Mouse (Mus musculus): ENCODE data around the gene Nek9. TPM values are rescaled to one million over a fixed set of nuclear protein-coding genes. Genes with fewer than 3 reads are reported as not detected.

The Nek9 gene
- polyA plus RNA-seq (2017; shearing (Covaris generic)), result 10 to 100 TPM; 12.2 to 12.4 TPM

DNA sequence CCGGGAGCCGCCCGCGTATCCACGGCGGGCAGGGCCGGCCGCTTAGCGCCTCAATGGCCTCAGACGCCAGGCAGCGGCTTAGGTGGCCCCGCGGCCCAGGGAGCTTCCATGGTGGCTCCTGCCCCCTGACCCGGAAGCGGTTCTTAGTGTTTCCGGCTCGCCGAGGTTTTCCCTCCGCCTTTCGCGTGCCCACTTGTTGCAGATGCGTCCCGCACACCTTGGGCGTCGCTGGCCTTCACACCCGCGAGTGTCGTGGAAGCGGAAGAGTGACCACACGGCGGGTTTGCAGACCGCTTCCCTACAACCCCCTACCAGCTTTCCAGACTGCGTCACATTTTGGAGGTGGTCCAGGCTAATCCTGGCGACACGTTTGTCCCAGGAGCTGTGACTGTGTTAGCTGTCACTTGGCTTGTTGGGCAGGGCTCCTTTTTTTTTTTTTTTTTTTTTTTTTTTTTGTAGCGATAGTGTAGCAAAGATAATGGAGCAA, at the start of gene Nek9:
Nek9 (minus strand) TSS at position 120 of the 487 bp plus-strand sequence.
- ATAC-seq, result peak; percentile 93

DNA sequence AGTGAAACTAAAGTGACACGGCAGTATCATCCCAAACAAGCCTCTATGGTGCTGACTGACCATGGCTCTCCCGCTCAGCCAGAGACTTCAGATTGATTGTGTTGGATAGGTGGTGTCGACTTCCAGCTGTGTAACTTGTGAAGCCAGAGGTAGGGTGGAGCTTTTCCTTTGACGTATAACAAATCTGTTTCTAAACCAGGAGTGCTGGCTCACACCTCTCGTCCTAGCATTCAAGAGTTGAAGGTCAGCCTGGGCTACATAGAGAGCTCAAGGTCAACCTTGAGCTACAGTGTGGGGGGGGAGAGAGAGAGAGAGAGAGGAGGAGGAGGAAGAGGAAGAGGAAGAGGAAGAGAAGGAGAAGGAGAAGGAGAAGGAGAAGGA, 46.8 kb upstream of the Nek9 start:
- no peak for ATAC-seq

DNA sequence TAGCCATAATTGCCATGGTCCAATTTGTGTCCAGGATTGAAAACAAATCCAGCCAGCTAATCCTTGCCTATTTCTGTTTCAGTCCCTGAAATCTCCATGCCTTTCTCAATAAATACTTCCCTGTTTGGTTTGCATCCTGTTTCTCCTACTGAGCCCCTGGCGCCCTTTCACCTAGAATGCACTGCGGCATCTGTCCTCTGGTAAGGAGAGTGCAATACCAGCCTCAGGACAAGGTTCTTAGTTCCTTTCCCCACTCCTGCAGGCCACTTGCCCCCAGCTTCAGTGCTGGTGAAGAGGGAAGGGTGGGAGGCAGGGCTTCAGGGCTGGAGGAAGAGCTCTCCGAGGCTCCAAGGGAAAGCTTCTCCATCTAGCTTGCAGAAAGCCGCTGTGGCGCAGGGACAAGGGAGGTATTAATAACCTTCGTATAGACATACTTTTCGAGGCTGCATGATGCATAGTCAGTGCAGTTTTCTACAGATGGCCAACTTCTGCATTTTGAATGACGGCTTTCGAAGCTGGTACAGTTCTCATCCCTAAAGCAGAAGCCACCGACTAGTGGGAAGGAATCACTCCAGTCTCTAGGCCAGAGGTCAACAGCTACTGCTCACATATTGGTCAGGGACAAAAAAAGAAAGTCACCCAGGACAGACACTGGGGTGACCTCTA, 46.3 kb upstream of the Nek9 start:
- no peak for ATAC-seq

DNA sequence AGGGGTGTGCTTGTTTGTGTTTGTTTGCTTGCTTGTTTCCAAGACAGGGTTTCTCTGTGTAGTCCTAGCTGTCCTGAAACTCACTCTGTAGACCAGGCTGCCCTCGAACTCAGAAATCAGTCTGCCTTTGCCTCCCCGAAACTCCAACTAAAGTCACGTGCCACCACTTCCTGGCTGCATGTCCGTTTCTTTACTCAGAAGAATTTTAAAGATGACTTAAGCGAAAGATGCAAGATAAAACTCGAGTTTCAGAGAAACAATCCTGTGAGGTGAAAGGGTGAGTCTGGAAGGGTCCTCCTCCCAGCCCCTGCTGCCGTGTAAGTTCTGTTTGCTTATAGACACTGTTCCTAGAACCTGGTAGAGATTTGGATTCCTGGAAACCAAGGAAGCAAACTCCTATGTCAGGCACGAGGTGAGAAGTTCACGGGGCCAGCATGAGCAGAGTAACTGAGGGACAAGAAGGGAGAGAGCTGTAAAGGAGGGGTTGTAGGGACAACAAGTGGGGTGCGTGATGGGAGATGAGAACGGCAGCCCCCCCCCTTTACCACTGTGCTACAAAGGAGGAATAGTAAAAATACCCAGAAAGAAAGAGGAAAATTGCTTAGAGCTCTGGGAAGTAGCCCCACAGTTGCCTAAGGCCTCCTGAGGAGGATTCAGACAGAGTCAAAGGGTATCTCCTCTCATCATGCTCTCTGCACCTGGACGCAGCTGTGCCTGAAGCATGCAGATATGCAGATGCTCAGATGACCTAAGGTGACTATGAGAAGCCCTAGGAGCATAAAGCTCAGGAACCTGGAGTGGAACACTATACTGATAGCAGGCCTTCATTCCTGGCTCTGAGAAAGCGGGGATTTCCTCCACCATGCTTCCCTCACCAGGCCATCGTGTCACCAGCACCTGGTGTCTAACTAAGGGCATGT, 43.9 kb upstream of the Nek9 start:
- ATAC-seq, result peak; percentile 77

DNA sequence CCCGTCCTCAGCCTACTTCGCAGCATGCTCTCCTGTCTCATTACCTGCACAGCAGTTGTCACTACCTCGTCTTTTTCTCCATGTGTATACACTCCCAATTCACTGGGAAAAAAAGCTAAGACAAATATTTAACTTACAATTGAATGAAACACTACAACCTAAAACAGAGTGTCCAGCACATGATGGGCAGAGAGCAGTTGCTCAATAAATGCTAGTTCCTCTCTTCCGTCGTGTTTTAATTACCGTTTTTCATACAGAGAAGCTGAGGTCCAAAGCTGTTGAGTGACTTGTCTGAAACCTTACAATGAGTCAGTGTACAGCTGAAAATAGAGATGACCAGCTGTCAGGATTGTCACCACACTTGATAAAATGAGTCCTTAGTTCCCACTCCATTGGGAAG, 42.4 kb upstream of the Nek9 start:
- no peak for ATAC-seq

DNA sequence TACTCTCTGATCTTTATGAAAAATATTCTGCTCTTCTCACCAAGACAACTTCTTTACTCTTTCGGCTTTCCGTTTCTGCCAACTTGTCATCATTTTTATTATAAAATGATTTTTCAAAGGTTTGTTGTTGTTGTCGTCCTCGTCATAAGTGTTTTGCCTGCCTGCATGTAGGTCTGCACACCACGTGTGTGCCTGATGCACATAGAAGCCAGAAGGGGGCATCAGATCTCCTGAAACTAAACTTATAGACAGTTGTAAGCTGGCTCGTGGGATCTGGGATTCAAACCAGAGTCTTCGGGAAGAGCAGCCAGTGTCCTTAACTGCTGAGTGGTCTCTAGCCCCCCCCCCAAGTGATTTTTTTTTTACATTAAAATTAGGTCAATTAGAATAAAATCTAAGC, 41.8 kb upstream of the Nek9 start:
- no peak for ATAC-seq

DNA sequence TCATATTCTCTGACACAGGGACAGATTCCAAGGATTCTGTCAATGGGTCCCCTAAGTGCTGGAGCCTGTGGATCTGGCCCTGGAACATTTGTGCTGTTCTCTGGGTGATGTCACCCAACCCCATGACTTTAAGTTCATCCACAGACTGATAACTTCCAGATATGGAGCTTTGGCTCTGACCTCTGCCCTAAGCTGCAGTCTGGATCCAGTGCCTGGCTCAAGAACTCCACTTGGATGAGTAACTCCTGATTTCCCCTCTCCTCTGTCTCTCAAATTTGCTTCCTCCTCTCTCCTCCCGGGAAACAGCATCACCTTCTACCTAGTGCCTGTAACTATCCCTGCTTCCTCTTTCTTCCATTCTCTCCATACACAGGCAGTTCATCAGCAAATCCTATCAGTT, 41.1 kb upstream of the Nek9 start:
- no peak for ATAC-seq

DNA sequence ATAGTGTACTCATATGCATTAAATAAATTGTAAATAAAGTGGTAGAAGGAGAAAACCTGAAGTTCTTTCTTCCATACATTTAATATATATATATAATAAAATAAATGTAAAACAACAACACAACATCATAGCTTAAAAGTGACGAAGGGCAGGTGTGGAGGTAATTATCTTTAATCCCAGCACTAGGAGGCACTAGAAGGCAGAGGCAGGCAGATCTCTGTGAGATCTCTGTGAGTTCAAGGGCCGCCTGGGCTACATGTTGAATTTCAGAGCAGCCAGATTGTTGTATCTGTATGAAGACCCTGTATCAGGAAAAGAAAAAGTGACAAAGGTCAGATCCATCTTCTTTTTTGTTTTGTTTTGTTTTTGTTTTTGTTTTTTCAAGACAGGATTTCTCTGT, 39.1 kb upstream of the Nek9 start:
- no peak for ATAC-seq

DNA sequence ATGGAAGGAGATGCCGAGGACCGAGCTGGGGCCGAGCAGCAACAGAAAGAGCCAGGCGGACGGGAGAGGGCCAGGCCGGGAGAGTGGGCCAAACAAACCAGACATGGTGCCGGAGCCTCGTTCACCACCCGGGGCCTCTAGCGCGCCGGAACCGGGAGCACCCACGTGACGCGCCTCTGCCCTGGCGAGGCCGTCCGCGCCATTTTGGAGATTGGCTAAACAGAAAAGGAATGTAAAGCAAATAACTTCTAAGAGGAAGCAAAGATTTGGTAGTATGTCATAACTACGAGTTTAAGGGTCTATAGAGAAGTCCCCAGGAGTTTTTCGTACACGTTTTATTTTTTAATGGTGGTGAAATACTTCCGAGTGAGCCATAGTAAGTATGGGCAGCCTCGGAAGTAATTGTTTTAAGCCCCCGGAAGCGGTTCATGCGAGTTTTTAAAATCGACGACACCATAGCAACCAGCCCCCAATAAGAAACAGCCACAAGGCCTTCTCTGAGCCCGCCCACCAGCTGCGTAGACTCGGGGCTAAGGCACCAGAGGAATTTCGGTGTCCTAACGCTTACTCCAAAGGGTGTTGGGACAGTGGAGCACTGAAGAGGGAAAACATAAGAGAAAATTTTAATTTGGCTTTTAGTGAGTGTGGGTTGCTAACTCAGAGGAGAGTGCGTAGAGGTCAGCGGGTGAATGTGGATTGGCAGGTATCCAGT, 35.6 kb upstream of the Nek9 start, which contains the start of gene Tmed10:
Tmed10 (minus strand) TSS at position 287 of the 712 bp plus-strand sequence.
- peak; percentile 85 for ATAC-seq

DNA sequence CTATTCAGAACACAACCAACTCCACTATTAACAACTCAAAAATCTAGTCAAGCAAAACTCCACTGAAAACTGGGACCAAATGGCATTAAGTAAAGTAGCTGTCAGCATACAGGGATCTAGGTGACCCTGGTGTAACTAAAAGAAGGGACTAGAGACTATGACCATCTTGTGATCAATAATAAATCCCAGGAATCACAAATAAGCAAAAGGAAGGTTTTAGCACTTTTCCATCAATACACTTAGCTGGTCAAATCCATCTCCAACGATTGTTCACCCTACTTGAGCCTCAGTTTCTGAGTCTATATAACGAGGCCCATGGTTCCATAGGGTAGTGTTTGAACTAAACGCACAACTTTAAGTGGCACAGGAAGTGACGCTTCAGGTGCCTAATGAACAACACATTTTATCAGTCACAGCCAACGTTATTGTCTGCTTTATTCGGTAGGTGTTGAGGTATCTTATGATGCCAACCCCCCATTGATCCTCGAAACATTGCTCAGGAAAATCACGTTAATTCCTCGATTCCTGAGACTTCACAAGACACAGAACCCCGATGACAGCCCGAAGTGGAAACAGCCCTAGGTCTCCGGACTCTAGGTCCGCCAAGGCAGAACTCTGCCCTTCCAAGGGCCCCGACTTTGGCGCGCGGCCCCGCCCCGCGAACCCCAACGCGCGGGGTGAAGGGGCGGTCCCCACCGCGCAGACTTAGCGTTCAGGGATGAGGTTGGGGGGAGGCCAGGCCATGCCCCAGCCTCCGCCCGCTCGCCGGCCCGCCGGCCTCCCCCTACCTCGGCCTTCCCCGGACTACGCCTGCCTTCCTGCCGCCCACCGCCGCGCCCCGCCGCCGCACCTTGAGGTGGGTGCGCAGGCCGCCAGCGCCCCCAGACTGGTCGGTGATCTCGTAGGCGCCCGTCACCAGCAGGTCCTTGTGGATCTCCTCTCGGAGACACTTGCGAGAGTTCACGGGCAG, 34.7 kb upstream of the Nek9 start:
- peak; percentile 43 for ATAC-seq

DNA sequence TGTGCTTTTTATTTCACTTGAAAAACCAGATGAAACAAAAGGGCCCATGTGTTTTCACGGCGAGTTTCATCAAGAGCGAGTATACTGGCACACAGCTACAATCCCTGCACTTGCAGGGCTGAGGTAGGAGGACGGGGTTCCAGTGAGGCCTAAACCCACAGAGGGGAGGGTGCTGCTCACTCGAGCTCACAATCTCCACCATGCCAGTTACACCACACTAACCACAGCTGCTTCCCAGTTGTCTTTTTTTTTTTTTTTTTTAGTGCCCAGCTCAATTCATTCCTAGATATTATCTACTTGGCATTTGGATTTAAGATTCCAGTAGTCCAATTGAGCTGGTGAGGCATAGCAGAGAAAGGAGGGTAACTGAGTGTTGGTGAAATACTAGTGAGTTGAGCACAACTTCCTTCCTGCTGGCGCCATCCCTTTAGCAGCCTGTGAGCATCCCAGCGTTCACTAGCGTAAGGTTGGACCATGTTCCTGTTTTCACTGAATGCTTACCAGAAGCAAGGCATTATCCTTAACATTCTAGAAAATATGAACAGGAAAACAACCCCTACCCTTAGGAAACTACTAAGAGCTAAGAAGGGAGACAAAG, 33.0 kb upstream of the Nek9 start:
- ATAC-seq, result no peak

DNA sequence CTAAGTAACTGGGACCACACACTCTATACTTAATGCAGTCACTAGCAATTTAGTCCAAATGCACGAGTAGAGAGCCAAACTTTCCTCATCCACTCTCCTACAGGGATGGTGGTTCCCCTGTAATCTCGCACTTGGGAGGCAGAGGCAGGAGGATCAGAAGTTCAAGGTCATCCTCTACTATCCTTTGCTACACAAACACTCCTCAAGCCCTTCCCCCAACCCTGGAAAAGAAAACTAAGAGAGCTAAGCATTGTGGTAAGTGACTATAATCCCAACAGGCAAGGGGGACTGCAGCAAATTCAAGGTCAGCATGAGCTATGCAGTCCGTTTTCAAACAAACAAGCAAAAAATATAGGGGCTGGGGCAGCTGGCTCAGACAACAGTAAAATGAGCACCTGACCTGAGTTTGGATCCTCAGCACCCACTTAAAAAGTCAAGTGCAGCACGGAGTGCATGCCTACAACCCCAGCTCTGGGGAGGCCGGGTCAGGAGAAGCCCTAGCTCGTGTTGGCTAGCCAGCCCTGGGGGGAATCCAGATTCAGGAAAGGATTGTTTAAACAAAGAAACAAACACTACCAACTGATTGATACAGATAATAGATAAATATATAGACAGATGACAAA, 29.4 kb upstream of the Nek9 start:
- ATAC-seq, result no peak

DNA sequence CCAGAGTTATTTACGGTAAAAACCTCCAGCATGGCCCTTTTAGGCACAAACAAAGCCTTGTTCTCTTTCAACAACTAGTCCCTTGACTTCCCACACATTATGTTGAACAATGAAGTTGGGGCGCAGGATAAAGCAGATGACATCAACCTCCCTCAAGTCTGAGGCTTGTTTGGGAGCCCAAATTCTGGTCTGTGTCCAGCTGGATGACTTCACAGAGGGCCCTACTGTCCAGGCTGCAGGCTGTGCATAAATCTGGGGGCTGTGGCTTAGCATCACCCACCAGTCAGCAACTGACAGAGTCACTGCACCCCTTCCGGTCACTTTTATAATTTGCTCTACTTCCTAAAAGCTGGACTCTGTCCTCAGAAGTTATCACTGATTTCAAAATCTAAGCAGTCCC, 27.1 kb upstream of the Nek9 start:
- no peak for ATAC-seq

DNA sequence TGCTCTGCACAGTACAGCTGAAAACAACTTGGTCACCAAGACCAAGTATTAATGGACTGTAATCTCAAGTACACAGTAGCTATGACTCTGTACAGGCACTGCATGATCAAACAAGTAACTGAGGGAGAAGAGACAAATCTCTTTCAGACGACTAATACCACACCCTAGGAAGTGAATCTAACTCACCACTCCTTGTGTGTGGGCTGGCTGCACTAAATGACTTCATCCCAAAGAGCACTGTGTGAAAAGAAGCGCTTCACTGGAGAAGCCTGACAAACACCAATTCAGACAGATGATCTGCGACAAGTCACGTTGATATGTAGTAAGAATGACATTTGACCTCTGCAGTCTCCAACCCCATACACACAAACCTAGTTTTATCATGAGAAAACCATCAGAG, 23.3 kb upstream of the Nek9 start:
- no peak for ATAC-seq

DNA sequence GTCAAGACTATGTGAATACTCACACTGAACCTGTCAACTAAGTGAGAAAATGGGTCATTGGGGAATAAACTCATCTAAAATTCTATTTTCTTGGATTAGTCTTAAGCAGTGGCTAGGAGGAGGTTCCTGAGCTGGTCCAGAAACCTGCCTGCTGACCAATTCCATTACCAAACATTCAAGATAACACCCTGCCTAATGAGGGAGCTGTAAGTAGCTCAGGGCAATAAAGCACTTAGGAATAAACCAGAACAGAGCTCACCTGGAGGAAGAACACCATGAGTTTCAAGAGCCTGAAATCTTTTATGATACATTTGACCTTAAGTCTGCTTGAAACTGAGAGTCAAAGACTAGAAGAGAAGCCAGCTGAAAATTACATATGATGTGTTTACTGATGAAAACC, 22.4 kb upstream of the Nek9 start:
- no peak for ATAC-seq

DNA sequence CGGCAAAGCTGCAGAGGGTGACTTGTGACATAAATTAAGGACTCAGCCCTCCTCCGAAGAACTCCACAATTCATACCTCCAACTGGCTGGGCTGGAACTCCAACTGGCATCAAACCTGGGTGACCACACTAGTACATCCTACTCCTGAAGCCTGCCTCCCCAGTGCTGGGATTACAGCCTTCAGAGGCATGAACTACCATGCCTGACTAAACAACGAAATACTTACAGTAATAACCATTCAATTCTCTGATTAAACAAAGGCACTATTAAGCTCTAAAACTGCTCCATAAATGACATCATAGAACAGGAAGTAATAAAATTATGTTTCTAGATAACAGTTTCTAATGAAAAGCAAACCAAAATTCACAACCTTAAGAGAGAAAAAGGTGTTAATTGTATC, 22.0 kb upstream of the Nek9 start:
- ATAC-seq, result no peak

DNA sequence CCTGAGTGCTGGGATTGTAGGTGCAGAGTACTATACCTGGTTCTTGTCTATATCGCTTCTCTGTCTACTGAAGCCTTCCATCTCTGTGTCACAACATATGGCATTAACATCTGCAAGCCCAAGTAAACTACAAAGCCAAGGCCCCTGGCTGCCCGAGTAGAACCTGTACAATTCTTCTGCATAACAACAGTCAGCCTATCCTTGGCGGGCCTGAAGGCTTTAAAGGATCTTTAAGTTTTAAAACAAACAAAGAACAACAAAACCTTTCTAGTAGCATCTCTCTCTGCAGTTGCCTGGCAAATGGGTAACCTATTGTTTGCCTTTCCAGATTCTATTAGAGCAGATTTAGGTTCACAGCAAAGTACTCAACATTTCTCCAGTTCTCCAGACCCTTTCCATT, 14.9 kb upstream of the Nek9 start:
- no peak for ATAC-seq

DNA sequence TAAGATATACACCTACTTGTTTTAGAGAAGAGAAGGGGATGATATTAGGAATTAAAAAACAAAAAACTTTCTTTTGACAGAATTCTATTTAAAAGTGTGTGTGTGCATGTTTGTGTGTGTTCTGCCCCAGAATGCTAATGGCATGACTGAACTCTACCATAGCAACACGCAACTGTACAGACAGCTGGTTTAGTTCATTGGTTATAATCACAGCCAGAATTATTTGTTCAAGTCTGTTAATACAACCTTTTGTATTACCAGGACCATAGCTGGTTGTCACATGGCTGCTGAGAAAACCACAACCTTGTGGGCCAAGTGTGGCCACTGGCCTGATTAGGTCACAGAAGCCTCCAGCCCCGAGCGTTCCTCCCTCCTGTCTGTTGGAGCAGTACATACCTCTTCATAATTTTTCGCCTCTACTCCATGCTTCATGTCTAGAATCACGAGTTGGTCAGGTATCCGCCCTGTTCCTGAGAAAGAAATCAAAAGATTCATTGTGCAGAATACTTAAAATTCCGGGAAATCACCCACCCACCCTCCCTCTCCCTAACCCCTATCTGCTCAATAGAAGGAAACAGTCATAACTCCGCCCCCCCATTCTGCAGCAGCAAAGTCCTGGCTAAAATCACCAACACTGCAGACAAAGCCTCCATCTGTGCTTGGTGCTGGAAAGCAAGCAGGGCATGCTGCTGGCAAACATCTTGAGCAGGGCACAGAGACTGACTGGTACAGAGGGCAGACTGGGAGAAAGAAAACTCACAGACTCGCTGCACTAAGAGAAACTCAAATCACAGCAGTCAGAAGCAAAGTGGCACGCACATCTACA, 11.5 kb upstream of the Nek9 start:
- ATAC-seq, result no peak

DNA sequence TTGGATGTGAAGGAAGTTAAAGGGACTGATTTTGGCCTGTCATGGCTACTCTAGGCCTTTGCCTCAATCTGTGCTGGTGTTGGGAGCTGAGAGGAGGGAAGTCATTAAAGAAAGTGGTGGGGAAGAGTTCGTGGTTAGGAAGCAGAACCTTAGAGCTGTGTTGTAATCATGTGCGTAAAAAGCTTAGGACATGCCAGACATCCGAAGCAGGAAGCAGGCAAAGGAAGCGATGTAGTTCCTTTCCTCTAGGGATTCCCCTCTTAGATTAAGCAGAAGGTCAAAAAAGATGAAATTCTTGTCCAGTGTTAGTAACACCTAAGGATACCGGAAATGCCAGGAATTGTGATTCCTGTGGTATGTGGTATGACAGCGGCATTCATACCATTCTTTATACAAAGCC, 9.2 kb upstream of the Nek9 start:
- ATAC-seq, result no peak

DNA sequence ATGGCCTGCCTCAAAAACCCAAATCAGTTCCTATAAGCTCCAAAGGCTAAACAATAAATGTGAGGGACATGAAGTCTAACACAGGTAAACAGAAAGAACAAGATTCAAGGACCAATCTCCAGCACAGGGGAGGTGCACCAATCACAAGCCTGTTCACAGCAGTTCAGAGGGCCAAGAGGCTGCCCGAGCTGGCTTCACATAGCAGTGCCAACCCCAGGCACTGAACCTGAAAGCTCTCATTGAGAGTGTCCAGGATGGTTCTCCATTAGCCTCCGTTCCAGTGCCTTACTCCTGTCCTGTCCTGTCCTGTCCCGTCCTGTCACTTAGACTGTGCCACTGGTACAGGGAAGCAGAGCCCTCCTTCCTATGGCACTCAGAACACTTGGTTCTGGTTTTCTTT, 8.0 kb upstream of the Nek9 start:
- no peak for ATAC-seq
